Mouse (Mus musculus): ENCODE results near the gene Sel1l3. TPM values are rescaled to one million over a fixed set of nuclear protein-coding genes. Genes with fewer than 3 reads are reported as not detected.

Sel1l3 gene
- total RNA-seq, 4 experiments from 2014 or later = 55.6 to 65.4 (median 56.4) TPM

DNA sequence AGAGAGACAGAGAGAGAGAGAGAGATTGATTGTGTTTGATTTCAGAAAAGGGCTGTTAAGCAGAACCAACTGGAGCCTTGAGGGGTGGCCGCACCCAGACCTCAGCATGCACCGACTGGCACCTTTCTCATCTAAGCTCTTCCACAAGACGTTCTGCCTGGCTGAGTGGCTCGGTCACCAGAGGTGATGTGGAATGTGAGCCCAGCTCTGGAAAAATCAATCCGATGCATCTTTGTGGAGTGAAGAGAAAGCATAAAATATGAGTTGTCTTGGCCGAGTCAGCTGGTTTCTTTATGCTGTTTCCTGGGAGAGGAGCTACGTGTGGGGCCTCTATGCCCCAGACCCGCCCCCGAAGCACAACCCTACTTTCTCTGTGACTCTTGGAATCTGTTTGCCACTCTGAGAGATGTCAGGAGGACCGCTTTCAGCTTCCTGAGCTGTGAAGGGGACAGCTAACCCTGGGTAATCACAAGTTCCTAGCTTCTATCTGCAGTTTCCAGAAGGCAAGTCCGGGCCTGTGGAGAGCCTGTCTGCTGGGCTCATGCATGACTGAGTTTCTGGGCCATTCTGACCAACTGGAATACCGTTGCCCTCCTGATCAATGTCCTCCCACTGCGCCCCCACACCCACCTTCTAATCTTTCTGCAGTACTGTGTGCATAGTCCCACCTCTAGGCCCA lies 109.4 kb downstream of the Sel1l3 start:
- no peak for DNase-seq (ENCODE audit: low spot score in 2 of 2)

DNA sequence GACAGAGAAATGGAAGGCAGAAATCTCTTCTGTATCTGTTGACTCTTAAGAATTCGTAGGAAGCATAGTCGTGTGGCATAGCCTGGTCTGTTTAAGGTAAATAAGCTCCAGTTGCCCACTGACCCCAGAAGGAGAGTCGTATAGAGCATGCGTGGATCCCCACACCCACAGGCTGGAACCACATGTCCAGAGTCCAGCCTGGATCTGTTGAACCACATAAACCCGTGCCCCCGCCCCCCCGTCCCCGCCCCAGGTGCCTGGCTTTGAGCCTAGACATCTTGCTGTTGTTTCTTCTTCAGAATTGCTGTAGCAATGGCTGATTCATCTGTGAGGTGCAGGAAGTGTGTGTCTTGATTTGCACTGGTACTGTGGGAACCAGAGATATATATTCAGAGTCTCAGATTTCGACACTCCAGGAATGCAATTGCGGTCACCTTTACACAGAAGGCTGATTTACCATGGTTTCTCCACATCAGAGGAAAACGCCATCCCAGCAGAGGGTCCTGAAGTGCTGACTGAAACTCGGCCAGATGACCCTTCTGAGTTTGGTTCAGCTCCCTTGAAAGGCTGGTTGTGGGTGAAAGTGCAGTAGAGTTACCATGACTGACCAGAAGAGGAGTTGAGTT lies 111.8 kb downstream of the Sel1l3 start:
- DNase-seq (ENCODE audit: low spot score in 2 of 2) = no peak

DNA sequence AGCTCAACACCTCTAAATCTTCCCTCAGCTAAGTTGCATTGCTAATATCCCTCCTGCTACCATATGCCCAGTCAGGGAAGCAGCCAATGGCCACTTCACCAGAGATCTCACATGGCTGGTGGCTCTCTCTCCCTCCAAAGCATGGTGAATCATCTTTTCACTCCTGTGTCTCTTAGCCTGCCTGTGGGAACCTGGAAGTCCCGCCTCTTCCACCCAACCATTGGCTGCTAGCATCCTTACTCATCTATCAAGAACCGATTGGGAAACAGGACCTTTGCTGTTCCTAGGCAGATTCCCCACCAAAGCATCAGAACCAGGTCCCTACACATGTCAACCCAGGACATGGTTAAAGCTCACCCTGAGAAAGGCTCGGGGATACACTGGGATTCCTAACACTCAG lies 122.4 kb downstream of the Sel1l3 start:
- no peak for DNase-seq (ENCODE audit: low spot score in 2 of 2)

DNA sequence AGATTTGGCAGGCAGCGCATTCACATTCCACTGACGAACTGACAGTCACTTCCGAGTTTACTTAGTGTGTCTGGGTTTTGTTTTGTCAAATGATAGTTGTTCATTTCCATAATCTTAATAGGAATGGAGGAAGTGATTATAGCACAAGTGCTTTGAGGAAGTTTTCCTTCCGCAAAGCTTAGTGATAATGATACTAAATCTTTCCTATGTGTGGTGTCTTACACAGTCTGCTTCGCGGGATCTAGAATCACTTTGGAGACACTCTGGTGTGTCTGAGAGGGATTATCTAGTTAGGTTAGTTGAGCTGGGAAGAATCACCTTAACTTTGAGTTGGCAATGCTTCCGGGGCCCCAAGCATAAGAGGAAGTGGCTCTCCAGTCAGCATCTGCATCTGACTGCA lies 126.3 kb downstream of the Sel1l3 start:
- DNase-seq (ENCODE audit: low spot score in 2 of 2) = no peak

DNA sequence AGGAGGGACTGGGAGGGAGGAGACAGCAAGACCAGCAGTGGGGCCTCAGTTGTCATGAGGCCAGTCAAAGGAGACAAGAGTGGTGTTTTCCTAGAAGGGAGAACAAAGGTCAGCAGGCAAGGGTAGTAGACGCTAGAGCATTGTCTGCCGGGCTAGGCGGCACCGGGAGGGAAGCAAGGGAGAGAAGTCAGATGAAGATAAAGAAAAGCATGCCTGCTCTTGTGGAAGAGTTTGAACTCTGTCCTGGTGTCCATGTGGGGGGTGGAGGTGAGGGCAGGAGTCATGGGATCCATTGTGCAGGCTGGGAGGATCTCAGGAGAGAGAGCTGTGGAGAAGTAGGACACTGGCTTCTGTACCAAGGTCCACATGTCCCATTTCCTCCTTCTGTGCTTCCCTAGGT lies 135.3 kb downstream of the Sel1l3 start:
- no peak for DNase-seq (ENCODE audit: low spot score in 2 of 2)

DNA sequence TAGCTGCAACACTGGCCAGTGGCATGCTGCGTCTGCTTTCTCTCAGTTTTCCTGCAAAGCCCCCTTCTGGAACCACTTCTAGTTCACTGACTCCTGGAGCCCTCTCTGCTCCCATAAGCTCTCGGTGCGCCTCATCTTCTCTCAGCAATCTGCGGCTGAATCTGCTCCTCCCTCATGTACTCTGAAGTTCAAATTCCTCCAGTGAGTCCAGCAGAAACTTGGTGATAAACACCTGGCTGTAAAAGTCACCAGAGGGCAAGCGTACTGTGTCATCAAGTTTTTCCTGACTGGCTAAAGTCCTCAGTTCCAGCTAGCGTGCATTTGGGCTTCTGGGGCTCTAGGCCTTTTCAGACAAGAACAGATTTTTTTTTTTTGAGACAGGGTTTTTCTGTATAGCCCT lies 139.2 kb downstream of the Sel1l3 start:
- DNase-seq (ENCODE audit: low spot score in 2 of 2) = no peak

DNA sequence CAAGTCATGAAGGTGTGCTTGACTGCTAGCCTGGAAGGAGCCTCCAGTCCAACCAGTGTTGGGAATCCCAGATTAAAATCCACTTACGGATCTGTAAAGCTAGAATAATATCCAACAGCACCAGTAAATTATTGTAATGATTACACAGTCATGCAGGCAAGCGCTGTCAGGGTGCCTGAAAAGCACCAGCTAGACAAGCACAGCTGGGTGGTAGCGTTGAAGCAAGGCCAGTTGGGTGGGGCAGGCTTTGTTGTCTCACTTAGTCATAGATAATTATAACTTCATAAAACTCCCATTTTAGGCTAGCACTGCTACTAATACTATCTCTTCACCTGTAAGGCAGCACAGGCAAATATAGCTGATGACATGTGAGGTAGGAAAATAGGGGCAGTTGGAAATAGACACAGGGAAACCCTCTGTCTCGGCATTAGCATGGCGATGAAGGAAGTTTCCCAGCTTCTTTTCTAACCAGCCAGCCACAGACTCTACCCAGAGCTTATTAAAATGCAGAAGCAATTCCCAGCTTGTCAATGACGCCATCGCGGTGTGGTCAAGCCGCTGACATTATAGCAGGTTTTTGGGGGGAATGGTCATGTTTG lies 152.1 kb downstream of the Sel1l3 start:
- no peak for DNase-seq (ENCODE audit: low spot score in 2 of 2)

Other genes with a start within 250 kb of the Sel1l3 start
- gene Slc34a2, start 175.8 kb downstream of the Sel1l3 start, total RNA-seq (2022) = under 1 TPM in 1 of 4 experiments, not detected in 3; 0.11 TPM
- 10 to 100 TPM; 38.0 to 43.3 (median 40.1) TPM for gene Smim20, start 53.2 kb upstream of the Sel1l3 start, total RNA-seq (2022)

All from left cerebral cortex, adult 8-10 months (tissue).